Mouse (Mus musculus) forebrain, embryonic 12.5 days (tissue): ENCODE measurements around the gene Osbpl10. TPM values are rescaled to one million over a fixed set of nuclear protein-coding genes. Genes with fewer than 3 reads are reported as not detected.

ENCODE experiments used
- ATAC-seq: fragments of 200-750 bp; cut with Nextera tagmentation; 2 replicates; pipeline ENCODE4 v1.8.0; 2017; ENCODE audit warnings: moderate TSS enrichment; ENCODE audit not compliant: low FRiP score
- H3K27ac ChIP-seq: fragments of 300-500 bp; sonication (generic); 2 replicates; pipeline ENCODE4 v1.5.1; 2016; ENCODE audit warnings: mild to moderate bottlenecking
- H3K27me3 ChIP-seq: fragments of 300-500 bp; sonication (generic); 2 replicates; pipeline ENCODE4 v1.6.1; 2016; ENCODE audit warnings: mild to moderate bottlenecking
- H3K36me3 ChIP-seq: fragments of 300-500 bp; sonication (generic); replicated peaks from 2 replicates; pipeline ENCODE4 v1.6.1; 2016; ENCODE audit warnings: mild to moderate bottlenecking
- H3K4me1 ChIP-seq: fragments of 300-500 bp; sonication (generic); 2 replicates; pipeline ENCODE4 v1.6.1; 2016
- H3K4me2 ChIP-seq: fragments of 300-500 bp; sonication (generic); 2 replicates; pipeline ENCODE4 v1.6.1; 2016; ENCODE audit warnings: mild to moderate bottlenecking, moderate library complexity
- H3K4me3 ChIP-seq: fragments of 300-500 bp; sonication (generic); replicated peaks from 2 replicates; pipeline ENCODE4 v1.5.1; 2016; ENCODE audit warnings: mild to moderate bottlenecking
- H3K9ac ChIP-seq: fragments of 300-500 bp; sonication (generic); 2 replicates; pipeline ENCODE4 v1.6.1; 2016; ENCODE audit warnings: mild to moderate bottlenecking
- H3K9me3 ChIP-seq: fragments of 300-500 bp; sonication (generic); 2 replicates; pipeline ENCODE4 v1.6.1; 2016
- WGBS: fragments of 180-500 bp; shearing (Covaris S2); methylation state at CpG from one replicate; pipeline ENCODE4 v1.1.7; 2016; 5-methylcytosine and 5-hydroxymethylcytosine counted together
- polyA plus RNA-seq: library from polyadenylated mRNA; unstranded; fragments of >200 nt; fragmentation: Nextera tagmentation; extraction: Ambion mirVana; gene quantifications from 2 replicates; pipeline ENCODE4 v1.2.1, GENCODE M21; 2016

Osbpl10 gene
- 1.6 TPM in 2 replicates for polyA plus RNA-seq

DNA sequence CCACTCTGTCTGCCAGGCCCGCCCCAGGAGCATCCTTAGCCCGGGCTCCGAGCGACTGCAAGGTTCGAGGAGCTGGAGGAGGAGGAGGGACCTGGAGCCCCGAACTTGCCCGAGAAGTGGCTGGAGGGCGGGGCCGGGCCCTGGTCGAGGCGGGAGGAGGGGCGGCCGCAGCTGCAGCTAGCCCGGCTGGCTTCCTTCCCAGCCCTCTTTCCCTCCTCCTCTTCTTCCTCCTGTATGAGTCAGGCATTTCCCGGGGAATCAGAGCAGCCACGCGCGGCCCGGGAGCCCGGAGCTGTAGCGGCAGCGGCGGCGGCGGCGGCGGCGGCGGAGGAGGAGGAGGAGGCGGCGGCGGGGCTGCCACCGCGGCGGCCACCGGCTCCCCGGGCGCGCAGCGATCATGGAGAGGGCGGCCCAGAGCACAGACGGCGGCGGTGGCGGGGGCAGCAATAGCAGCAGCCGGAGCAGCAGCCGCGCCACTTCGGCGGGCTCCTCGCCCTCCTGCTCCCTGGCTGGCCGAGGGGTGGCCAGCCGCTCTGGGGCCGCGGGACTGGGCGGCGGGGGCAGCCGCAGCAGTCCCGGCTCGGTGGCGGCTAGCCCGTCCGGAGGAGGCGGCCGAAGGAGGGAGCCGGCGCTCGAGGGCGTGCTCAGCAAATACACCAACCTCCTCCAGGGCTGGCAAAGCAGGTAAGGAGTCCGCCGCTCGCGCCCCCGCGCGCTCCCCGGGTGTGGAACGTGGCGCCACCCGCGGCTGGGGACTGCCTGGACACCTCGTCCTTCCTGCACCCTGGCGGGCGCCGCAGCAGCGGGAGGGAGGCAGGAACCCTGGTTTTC, at the start of gene Osbpl10:
Gene Osbpl10, plus strand, starts transcription at position 289 of the 831 bp plus-strand sequence.
- Histone ChIP-seq H3K27ac (peak within 1 kb of the TSS; percentile 73), H3K9me3 (no peaks in the 10 kb centered on the region), H3K36me3 (no peaks in the 10 kb centered on the region), H3K4me1 (peaks cover 13% of the 10 kb centered on the region), H3K4me2 (peak within 1 kb of the TSS; percentile 86), H3K4me3 (peak within 1 kb of the TSS; percentile 78), H3K27me3 (peaks cover 41% of the 10 kb centered on the region), H3K9ac (peak within 1 kb of the TSS; percentile 72)
- ATAC-seq: peak; percentile 86
- WGBS: under 1% methylated on average over 59 of the region's 86 CpGs

GRCm38 (mm10) chr9:114930464-114931090, 47.8 kb upstream of the Osbpl10 start:
- Histone ChIP-seq H3K4me1 (peaks cover 16% of the 10 kb centered on the region), H3K9ac (no peak overlapping the region), H3K4me3 (no peak overlapping the region), H3K27ac (no peak overlapping the region), H3K36me3 (no peaks in the 10 kb centered on the region), H3K4me2 (no peak overlapping the region), H3K27me3 (0 out of 2 replicates have a peak, but pooled peaks cover 10% of the 10 kb centered on the region), H3K9me3 (no peaks in the 10 kb centered on the region)
- no peak for ATAC-seq
- 80% methylated on average over 9 of the region's 9 CpGs for WGBS

- Histone ChIP-seq H3K36me3 (no peaks in the 10 kb centered on the region), H3K4me3 (peak overlapping the region; percentile 64), H3K27me3 (0 out of 2 replicates have a peak, but pooled peaks cover 10% of the 10 kb centered on the region), H3K9me3 (no peaks in the 10 kb centered on the region), H3K27ac (no peak overlapping the region), H3K4me2 (peak overlapping the region; percentile 94), H3K9ac (peak overlapping the region; percentile 73; the same call in 1 of the 2 replicates), H3K4me1 (peaks cover 16% of the 10 kb centered on the region)
- 30% methylated on average over 13 of the region's 13 CpGs for whole genome bisulfite sequencing
- ATAC-seq: no peak
Observed at GRCm38 (mm10) chr9:114932607-114933006, 45.8 kb upstream of the Osbpl10 start.

DNA sequence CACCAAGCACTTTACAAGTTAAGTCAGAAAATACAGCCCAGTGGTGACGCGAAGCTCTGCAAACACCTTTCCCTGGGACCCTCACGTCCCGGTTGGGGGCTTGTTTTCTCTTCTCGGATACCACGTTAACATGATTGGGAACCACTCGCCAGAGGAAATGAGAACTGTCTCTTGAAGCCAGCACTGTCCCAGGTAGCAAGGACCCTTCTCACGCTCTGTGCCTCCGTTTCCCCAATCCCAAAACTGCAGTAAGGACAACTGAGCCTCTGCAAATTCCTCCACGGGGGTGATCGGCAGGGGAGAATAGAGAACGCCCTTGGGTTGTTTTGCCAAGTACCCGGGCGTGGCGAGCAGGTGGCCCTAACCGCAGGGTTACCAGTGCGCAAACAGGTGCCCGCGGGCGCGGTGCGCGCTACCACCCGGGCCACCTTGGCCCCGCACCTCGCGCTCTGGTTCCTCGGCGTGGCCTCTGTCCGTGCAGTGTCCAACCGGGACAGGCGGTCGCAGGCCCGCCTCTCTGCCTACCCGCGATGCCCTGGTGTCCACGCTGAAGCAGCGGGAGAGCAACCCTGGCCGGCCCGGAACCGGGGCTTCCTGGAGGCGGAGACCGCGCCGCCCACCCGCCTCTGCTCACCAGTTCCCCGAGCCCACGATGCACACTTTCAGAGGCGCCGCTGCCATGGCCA, 45.2 kb upstream of the Osbpl10 start:
- WGBS: 2% methylated on average over 40 of the region's 50 CpGs
- no peaks in the 10 kb centered on the region for H3K36me3 ChIP-seq
- peaks cover 16% of the 10 kb centered on the region for H3K4me1 ChIP-seq
- 0 out of 2 replicates have a peak, but pooled peaks cover 10% of the 10 kb centered on the region for H3K27me3 ChIP-seq
- no peaks in the 10 kb centered on the region for H3K9me3 ChIP-seq
- ATAC-seq: peak; percentile 50
- peak overlapping the region; percentile 14 for H3K27ac ChIP-seq
- H3K9ac ChIP-seq: peak overlapping the region; percentile 73
- peak overlapping the region; percentile 94 for H3K4me2 ChIP-seq
- H3K4me3 ChIP-seq: peak overlapping the region; percentile 64

DNA sequence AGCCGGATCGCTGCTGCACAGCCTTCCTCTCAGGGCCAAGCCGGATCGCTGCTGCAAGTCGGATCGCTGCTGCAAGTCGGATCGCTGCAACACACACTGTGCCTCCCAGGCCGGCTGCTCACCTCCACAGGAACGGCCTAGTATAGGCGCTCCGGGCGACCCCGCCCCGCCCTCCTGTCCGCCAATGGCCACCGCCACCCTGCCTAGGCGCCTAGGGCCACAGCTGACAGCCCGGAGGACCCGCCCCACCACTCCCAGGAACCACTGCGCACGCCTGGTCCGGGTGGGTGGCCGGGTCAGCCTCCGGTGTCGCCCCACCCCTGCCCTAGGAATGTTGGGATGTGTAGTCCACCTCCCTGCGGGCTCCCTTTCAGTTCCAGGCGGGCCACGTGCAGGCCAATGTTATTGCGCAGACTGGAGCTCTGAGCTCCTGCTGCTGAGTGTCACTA, 44.6 kb upstream of the Osbpl10 start, which contains the start of gene Gpd1l:
Gene Gpd1l, minus strand, starts transcription at position 265 of the 449 bp plus-strand sequence.
- ATAC-seq: peak; percentile 98
- peak within 1 kb of the TSS; percentile 64 for H3K4me3 ChIP-seq
- under 1% methylated on average over 30 of the region's 30 CpGs for WGBS
- H3K9ac ChIP-seq: peak within 1 kb of the TSS; percentile 73
- H3K4me2 ChIP-seq: peak within 1 kb of the TSS; percentile 94
- H3K4me1 ChIP-seq: peaks cover 16% of the 10 kb centered on the region
- H3K27ac ChIP-seq: peak within 1 kb of the TSS; percentile 14
- H3K36me3 ChIP-seq: no peaks in the 10 kb centered on the region
- H3K27me3 ChIP-seq: 0 out of 2 replicates have a peak, but pooled peaks cover 10% of the 10 kb centered on the region
- H3K9me3 ChIP-seq: no peaks in the 10 kb centered on the region

DNA sequence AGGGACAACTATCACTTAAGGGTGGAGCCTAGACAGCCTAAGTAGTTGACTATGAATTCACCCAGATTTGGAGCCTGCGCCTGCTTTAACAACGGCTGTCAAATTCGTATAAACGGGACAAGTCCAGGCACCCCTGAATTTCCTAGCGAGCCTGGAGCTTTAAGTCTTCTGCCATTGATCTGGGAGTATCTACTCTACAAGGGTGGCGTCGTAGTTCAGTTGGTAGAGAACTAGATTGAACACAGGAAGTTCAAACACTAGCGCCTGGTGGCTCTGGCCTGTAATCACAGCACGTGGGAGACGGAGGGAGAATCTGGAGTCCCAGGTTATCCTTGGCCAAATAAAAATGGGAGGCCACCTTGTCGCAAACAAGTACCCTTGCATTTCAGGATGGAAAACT, 44.1 kb upstream of the Osbpl10 start:
- 68% methylated on average over 11 of the region's 11 CpGs for WGBS

GRCm38 (mm10) chr9:114935321-114935720, 43.0 kb upstream of the Osbpl10 start:
- H3K4me3 ChIP-seq: no peak overlapping the region
- H3K9ac ChIP-seq: no peak overlapping the region
- peaks cover 16% of the 10 kb centered on the region for H3K4me1 ChIP-seq
- 71% methylated on average over 4 of the region's 4 CpGs for WGBS
- H3K4me2 ChIP-seq: no peak overlapping the region
- no peak for ATAC-seq
- no peaks in the 10 kb centered on the region for H3K36me3 ChIP-seq
- 0 out of 2 replicates have a peak, but pooled peaks cover 10% of the 10 kb centered on the region for H3K27me3 ChIP-seq
- H3K9me3 ChIP-seq: no peaks in the 10 kb centered on the region
- no peak overlapping the region for H3K27ac ChIP-seq

More for the DNA sequence above, 44.1 kb upstream of the Osbpl10 start:
- H3K27me3 ChIP-seq: 0 out of 2 replicates have a peak, but pooled peaks cover 10% of the 10 kb centered on the region
- peaks cover 16% of the 10 kb centered on the region for H3K4me1 ChIP-seq
- ATAC-seq: no peak; the same call in 1 of the 2 replicates
- H3K4me2 ChIP-seq: peak overlapping the region; percentile 94
- H3K4me3 ChIP-seq: peak overlapping the region; percentile 64
- H3K9me3 ChIP-seq: no peaks in the 10 kb centered on the region
- H3K9ac ChIP-seq: no peak overlapping the region
- no peak overlapping the region for H3K27ac ChIP-seq
- H3K36me3 ChIP-seq: no peaks in the 10 kb centered on the region

DNA sequence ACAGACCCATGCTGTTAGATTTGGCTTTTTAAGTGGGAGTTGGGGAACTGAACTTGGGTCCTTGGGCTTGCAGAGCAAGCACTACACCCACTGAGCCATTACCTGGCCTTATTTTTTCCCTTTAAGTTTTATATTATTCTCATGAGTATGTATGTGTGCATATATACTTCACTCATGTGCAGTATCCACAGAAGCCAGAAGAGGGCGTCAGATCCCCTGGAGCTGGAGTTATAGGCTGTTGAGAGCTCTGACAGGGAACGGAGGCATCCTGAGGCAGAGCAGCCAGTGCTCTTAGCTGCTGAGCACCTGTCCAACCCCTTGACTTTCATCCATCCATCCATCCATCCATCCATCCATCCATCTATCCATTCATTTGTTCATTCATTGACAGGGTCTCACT, 41.7 kb upstream of the Osbpl10 start:
- H3K27me3 ChIP-seq: 0 out of 2 replicates have a peak, but pooled peaks cover 10% of the 10 kb centered on the region
- ATAC-seq: no peak
- H3K9me3 ChIP-seq: no peaks in the 10 kb centered on the region
- no peak overlapping the region for H3K27ac ChIP-seq
- no peaks in the 10 kb centered on the region for H3K36me3 ChIP-seq
- H3K4me3 ChIP-seq: no peak overlapping the region
- peaks cover 16% of the 10 kb centered on the region for H3K4me1 ChIP-seq
- H3K9ac ChIP-seq: no peak overlapping the region
- WGBS: 74% methylated on average over 2 of the region's 2 CpGs
- no peak overlapping the region for H3K4me2 ChIP-seq

DNA sequence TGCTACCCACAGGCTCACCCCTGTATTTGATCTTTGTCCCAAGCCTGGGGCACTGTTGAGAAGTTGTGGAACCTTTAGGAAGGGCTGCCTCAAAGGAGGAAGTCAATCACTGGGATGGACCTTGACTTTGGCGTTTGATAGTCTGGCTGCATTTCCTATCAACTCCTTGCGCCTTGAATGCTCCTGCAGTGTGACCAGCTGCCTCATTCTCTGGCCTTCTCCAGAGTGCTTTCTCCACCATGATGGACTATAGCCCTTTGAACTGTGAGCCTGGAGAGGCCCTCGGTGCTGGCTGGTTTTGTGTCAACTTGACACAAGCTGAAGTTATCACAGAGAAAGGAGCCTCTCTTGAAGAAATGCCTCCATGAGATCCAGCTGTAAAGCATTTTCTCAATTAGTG, 33.7 kb upstream of the Osbpl10 start:
- Histone ChIP-seq H3K27ac (no peak overlapping the region), H3K4me2 (no peak overlapping the region), H3K9me3 (no peaks in the 10 kb centered on the region), H3K4me1 (no peaks in the 10 kb centered on the region), H3K9ac (no peak overlapping the region), H3K36me3 (no peaks in the 10 kb centered on the region), H3K27me3 (no peaks in the 10 kb centered on the region), H3K4me3 (no peak overlapping the region)
- WGBS: 91% methylated on average over 3 of the region's 3 CpGs
- ATAC-seq: no peak

DNA sequence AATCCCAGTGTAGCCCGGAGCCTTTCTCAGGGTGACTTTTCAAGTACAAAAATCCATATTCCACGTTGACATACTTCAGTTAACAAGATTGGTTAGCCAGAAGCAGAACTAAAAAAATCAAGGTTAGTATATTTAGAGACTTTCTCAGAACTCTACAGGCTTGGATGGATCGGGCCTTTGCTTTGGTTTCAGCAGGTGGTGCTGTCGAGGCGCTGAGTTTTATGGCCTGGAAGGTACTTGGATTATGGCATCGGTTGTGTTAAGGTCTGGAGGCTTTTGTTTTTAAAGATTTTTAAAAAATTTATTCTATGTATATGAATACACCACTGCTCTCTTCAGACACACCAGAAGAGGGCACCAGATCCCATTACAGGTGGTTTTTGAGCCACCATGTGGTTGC, 32.8 kb upstream of the Osbpl10 start:
- no peaks in the 10 kb centered on the region for H3K27me3 ChIP-seq
- H3K36me3 ChIP-seq: no peaks in the 10 kb centered on the region
- no peak overlapping the region for H3K27ac ChIP-seq
- H3K9me3 ChIP-seq: no peaks in the 10 kb centered on the region
- H3K4me2 ChIP-seq: no peak overlapping the region
- H3K9ac ChIP-seq: no peak overlapping the region
- H3K4me1 ChIP-seq: no peaks in the 10 kb centered on the region
- 85% methylated on average over 6 of the region's 6 CpGs for WGBS
- no peak for ATAC-seq
- H3K4me3 ChIP-seq: no peak overlapping the region

- ATAC-seq: no peak
- H3K27me3 ChIP-seq: no peaks in the 10 kb centered on the region
- 68% methylated on average over 5 of the region's 5 CpGs for WGBS
- H3K4me3 ChIP-seq: no peak overlapping the region
- H3K4me2 ChIP-seq: no peak overlapping the region
- H3K27ac ChIP-seq: no peak overlapping the region
- H3K9me3 ChIP-seq: no peaks in the 10 kb centered on the region
- H3K36me3 ChIP-seq: no peaks in the 10 kb centered on the region
- H3K4me1 ChIP-seq: no peaks in the 10 kb centered on the region
- H3K9ac ChIP-seq: no peak overlapping the region
Observed at GRCm38 (mm10) chr9:114948395-114948794, 30.0 kb upstream of the Osbpl10 start.

DNA sequence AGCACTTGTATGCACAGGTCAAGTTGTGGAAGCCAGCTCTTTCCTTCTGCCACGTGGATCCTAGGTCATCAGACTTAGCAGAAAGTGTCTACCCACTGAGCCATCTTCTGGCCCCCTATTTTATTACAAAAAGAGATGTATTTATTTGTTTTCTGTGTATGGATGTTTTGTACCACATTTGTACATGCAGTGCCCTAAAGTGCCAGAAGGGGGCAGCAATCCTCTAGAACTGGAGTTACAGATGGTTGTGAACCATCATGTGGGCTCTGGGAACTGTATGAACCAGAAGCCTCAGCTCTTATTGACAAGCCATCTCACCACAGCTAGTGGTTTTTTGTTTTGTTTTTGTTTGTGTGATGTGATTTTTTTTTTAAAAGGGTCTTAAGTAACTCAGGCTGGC, 25.5 kb upstream of the Osbpl10 start:
- ATAC-seq: no peak

More for the DNA sequence above, 25.5 kb upstream of the Osbpl10 start:
- no peak overlapping the region for H3K4me3 ChIP-seq
- H3K4me1 ChIP-seq: no peaks in the 10 kb centered on the region
- no peaks in the 10 kb centered on the region for H3K36me3 ChIP-seq
- no peak overlapping the region for H3K9ac ChIP-seq
- no peak overlapping the region for H3K27ac ChIP-seq
- 28% methylated on average over 1 of the region's 1 CpGs for WGBS
- H3K27me3 ChIP-seq: no peaks in the 10 kb centered on the region
- H3K9me3 ChIP-seq: no peaks in the 10 kb centered on the region
- no peak overlapping the region for H3K4me2 ChIP-seq
